In genomic region chr13:76597005-76597404, GRCm38 (mm10) we compare ENCODE assay signal across 29 mouse cellular contexts.
DNase-seq lines count a peak whose midpoint lies in the region; ATAC-seq and TF ChIP-seq lines count a peak whose summit lies in the region.
"Had no signal": no experiment of that assay in that cellular context is flagged by ENCODE, and none has a peak within 500 bp of the region (broad histone marks: within the 10 kb centered on the region; RNA-seq: fewer than 3 reads in every experiment).

No protein-coding gene starts in this region.

- no peak for TF ChIP-seq POLR2A in bone marrow macrophage, adult 2 months (IDR thresholded peaks at IDR 0.05; ENCODE audit: borderline replicate concordance, low read depth, low read length)

- WGBS in macrophage (ENCODE audit: missing documents): 60% methylated on average over 7 of the region's 7 CpGs

- peak overlapping the region; percentile 25; the same call in 1 of the 2 replicates for H3K27ac ChIP-seq in bone marrow macrophage, adult 2 months (ENCODE audit: insufficient read depth, low read depth, low read length)
- H3K27ac ChIP-seq in macrophage: peak overlapping the region; percentile 27; the same call in 1 of the 2 replicates
- H3K27ac ChIP-seq: embryonic facial prominence, embryonic 10.5 days; embryonic facial prominence, embryonic 13.5 days; forebrain, embryonic 13.5 days; heart, adult 2 months; heart, embryonic 10.5 days; heart, embryonic 13.5 days; hindbrain, embryonic 13.5 days; hindbrain, postnatal 0 days had no signal

- TF ChIP-seq CTCF in bone marrow macrophage, adult 2 months (IDR thresholded peaks at IDR 0.05; ENCODE audit: low read depth, low read length): no peak

- no peak overlapping the region for H3K4me3 ChIP-seq in bone marrow macrophage, adult 2 months (ENCODE audit: insufficient read depth, low read length)
- no peak overlapping the region for H3K4me3 ChIP-seq in macrophage (ENCODE audit: inconsistent target)
- H3K4me3 ChIP-seq: embryonic facial prominence, embryonic 10.5 days; embryonic facial prominence, embryonic 13.5 days; erythroblast, embryonic 14.5 days; forebrain, embryonic 13.5 days; heart, adult 2 months; heart, embryonic 10.5 days; heart, embryonic 13.5 days; hindbrain, embryonic 13.5 days had no signal

- ATAC-seq in monocyte, adult 5-6 weeks (replicated peaks; ENCODE audit: insufficient number of reproducible peaks, low FRiP score, low TSS enrichment, poor library complexity, severe bottlenecking): peak; percentile 21; the same call in 1 of the 2 replicates
- ATAC-seq: activated CD4-positive, CD25-positive, alpha-beta regulatory T cell, adult 4 months; CD4-positive, CD25-positive, alpha-beta regulatory T cell, adult 4 months; forebrain, embryonic 13.5 days; forebrain, embryonic 16.5 days; hindbrain, postnatal 0 days; inflammation-experienced regulatory T-cells, adult 6 months; intestine, embryonic 16.5 days had no signal

- H3K79me2 ChIP-seq in macrophage (ENCODE audit: inconsistent target): peaks cover 47% of the 10 kb centered on the region; the same call in 1 of the 2 replicates

- DNase-seq in A20 (ENCODE audit: low read depth, low spot score): peak; percentile 39
- DNase-seq in heart, postnatal 10 days: no peak
- DNase-seq in gastrocnemius, adult 18-20 months (ENCODE audit: low spot score): no peak
- no peak for DNase-seq in frontal cortex, postnatal 36 days (ENCODE audit: low spot score in 2 of 2)
- DNase-seq: adrenal gland, postnatal 10 days; adrenal gland, postnatal 36 days; cerebellum, adult 11 months; cerebellum, adult 2 months; cerebellum, adult 9-11 months; cerebellum, postnatal 25 days; embryo, embryonic 11 days; gastrocnemius, postnatal 25 days; heart, adult 2 months had no signal

- no peaks in the 10 kb centered on the region for H3K36me3 ChIP-seq in macrophage (ENCODE audit: inconsistent target)
- H3K36me3 ChIP-seq: embryonic facial prominence, embryonic 10.5 days; embryonic facial prominence, embryonic 13.5 days; heart, embryonic 10.5 days; heart, embryonic 13.5 days; hindbrain, embryonic 13.5 days had no signal

- H3K4me1 ChIP-seq in bone marrow macrophage, adult 2 months (ENCODE audit: control insufficient read depth, insufficient read depth, low read length): peaks cover 29% of the 10 kb centered on the region
- H3K4me1 ChIP-seq: embryonic facial prominence, embryonic 10.5 days; embryonic facial prominence, embryonic 13.5 days; forebrain, embryonic 13.5 days; heart, embryonic 10.5 days; heart, embryonic 13.5 days; hindbrain, embryonic 13.5 days had no signal

- intact Hi-C loops in heart, postnatal 10 days (cut with DNase I): no loop called here
